Mouse (Mus musculus) olfactory bulb, adult 2 months (tissue): Measurements from ENCODE around the gene Jph4.

ENCODE experiments used
- CTCF ChIP-seq: fragments of 200-500 bp; IDR thresholded peaks from 2 replicates; pipeline ENCODE4 v1.5.1; 2012; ENCODE audit warnings: low read depth, mild to moderate bottlenecking, low read length, moderate library complexity; ENCODE audit not compliant: insufficient read depth
- POLR2A ChIP-seq: fragments of 200-500 bp; IDR thresholded peaks from 2 replicates; pipeline ENCODE4 v1.6.1; 2012; ENCODE audit warnings: mild to moderate bottlenecking, low read depth, low read length, moderate library complexity; ENCODE audit not compliant: insufficient read depth

- TF ChIP-seq CTCF (no peak), POLR2A (no peak)
Observed at GRCm38 (mm10) chr14:55065391-55065790, 51.3 kb downstream of the Jph4 start.
